Mouse (Mus musculus) adrenal gland, postnatal 10 days (tissue): ENCODE data around the gene Ctnna2. TPM values are rescaled to one million over a fixed set of nuclear protein-coding genes. Genes with fewer than 3 reads are reported as not detected.

Experiments
- DNase-seq: peaks from one replicate; pipeline ENCODE4 v3.0.0; 2021; ENCODE audit warnings: mixed read lengths
- total RNA-seq, 2 experiments: library from RNA; stranded (reverse); gene quantifications; 2 replicates each; pipeline ENCODE4 v1.2.3; 2021

Gene Ctnna2
- total RNA-seq, 2 experiments from 2014 or later, result 3.0 to 6.3 TPM

DNA sequence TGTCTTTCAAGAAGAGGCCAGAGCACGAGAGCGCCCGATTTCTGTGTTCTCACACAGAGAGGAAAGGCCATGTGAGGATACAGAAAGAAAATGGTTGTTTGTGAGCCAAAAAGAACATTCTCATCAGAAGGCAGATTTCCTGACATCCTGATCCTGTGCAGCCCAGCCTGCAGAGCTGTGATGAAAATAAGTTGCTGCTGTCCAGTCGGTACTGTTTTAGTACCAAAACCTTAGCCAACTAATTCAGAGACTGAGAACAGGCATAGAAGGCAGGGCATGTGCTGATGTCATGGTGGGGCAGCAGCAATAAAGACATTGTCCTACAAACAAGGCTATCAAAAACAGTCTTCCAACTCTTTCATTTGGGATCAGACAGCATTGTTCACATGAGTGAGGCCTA, 549.1 kb downstream of the Ctnna2 start:
- no peak for DNase-seq

DNA sequence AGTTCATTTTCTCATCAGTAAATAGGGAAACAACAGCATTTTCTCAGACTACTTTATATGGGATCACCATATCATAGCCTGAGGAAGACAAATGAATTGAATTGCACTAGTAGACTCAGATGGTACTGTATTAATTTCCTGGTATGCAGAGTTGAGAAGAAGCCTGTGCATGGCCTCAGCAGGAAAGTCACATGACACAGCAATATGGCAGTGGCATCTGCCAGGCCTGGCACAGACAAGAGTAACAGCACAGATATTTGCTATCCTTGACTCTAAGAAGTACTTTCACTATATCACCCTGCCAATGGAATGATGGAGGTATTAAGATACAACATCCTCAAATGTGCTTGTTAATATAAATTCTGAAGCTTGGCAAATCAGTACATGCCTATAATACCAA, 553.8 kb downstream of the Ctnna2 start:
- no peak for DNase-seq

DNA sequence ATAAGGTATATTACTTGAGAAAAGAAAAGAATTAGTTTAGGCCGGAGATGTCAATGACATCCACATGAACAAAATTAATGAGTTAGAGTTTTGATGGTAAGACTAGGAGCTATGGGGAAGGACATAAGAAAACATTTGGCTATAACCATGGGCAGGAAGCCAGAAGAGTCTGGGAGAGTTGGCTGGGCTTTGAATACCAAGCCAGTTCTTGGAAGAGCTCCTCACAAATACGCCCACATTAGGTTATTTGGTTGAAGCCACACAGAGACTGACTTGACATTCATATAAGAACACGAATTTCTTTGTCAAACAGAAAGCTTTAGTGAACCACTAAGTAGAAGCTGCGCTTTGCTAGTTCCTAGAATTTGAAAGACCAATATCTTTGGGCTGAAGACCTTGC, 554.7 kb downstream of the Ctnna2 start:
- no peak for DNase-seq

GRCm38 (mm10) chr6:77421564-77422139, 557.8 kb downstream of the Ctnna2 start:
- DNase-seq, result no peak

GRCm38 (mm10) chr6:77416999-77417398, 562.5 kb downstream of the Ctnna2 start:
- DNase-seq, result no peak

DNA sequence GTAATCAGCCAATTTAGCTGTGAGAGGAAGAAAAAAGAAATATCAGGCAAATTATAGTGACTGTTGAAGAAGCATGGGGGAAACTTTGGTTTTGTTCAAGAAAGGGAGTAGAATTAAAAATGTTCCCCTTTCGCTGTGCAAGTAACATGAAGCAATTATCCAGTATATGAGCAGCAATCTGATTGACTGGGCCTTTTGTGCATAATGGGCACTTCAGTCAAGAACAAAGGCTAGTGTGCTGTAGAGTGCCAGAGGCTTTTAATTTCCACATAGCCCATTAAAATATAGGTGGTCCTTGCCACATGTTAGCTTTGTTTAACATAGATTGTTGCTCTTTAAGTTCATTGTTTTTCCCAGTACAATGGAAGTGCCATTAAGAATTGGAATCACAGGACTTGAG, 566.0 kb downstream of the Ctnna2 start:
- DNase-seq, result no peak

DNA sequence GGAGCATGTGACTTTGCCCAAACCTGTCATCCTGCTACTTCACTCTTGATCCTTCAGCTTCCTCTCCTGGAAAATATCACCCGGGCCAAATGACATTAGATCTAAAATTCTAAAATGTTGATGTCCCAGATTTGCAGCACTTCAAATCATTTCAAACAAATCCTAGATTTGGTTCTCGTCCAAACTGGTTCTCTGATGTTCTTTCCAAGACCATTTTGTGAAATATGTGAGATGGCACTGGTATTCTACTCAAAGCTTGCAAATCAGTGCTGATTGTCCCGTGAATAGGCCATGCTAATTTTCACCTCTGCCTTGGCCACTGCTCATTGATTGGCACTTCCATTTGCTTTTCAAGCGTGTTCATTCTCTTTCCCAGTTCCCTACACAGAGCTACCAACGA, 571.0 kb downstream of the Ctnna2 start:
- DNase-seq, result no peak

GRCm38 (mm10) chr6:77400751-77401150, 578.7 kb downstream of the Ctnna2 start:
- DNase-seq, result no peak

GRCm38 (mm10) chr6:77391663-77392062, 587.8 kb downstream of the Ctnna2 start:
- DNase-seq, result no peak

- DNase-seq, result no peak
Observed at GRCm38 (mm10) chr6:77381309-77381708, 598.2 kb downstream of the Ctnna2 start.

GRCm38 (mm10) chr6:77373132-77373531, 606.4 kb downstream of the Ctnna2 start:
- DNase-seq, result peak; percentile 4

DNA sequence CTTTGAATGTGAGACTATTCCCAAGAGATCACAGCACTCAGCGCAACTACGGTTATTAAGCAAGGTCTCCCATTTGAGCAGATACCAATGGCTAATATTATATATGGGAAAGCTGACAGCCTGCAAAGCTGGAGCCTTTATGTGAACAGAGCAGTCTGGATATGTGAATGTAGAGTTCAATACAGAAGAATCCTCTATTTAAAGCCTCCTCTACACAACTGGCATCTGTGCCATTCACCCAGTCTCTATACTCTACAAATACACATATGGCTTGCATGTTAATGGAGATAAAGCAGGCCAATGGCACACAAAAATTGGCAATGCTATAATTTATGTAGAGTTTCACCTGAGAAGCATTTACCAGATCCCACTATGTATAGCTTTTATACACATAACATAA, 608.4 kb downstream of the Ctnna2 start:
- DNase-seq, result no peak

GRCm38 (mm10) chr6:77358471-77358837, 621.0 kb downstream of the Ctnna2 start:
- DNase-seq, result no peak

- no peak for DNase-seq
Observed at GRCm38 (mm10) chr6:77357748-77358470, 621.6 kb downstream of the Ctnna2 start.

- no peak for DNase-seq
Observed at GRCm38 (mm10) chr6:77354826-77355225, 624.7 kb downstream of the Ctnna2 start.

DNA sequence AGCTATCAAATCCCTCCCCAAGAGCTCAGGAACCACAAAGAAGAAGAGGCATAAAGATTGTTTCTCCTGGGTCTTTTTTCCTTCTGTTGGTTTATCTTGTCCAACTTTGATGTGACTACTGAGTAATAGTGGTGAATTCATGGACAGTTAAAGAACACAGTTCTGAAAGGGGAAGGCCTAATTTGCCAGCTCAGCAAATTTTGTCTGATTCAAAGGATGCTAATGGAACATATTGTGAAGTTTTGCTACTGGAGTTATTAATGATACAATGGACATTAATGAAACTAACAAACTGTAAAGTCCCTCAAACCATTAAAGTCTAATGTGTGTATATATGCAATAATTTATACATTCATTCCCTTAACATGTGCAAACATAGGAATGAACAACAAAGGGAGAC, 635.7 kb downstream of the Ctnna2 start:
- DNase-seq, result no peak

- DNase-seq, result no peak
Observed at GRCm38 (mm10) chr6:77335537-77335936, 644.0 kb downstream of the Ctnna2 start.

DNA sequence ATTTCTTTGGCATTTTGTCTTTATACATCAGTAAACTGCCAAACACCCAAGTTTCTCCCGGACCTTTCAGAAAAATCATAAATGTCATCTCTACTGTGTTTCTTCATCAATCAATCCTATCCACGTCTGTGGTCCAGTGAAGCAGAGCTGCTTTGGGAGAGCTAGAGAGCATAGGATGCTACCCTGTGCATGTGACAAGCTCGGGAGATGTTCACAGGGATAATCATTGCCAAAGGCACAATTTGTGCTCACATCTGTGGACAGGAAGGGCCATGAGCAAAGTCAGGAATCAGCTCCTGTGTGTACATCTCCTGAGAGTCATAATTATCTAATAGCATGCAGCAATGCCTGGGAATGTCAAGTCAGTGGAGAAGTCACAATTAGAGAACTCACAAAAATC, 654.8 kb downstream of the Ctnna2 start:
- DNase-seq, result no peak

- DNase-seq, result no peak
Observed at GRCm38 (mm10) chr6:77324327-77324726, 655.2 kb downstream of the Ctnna2 start.

DNA sequence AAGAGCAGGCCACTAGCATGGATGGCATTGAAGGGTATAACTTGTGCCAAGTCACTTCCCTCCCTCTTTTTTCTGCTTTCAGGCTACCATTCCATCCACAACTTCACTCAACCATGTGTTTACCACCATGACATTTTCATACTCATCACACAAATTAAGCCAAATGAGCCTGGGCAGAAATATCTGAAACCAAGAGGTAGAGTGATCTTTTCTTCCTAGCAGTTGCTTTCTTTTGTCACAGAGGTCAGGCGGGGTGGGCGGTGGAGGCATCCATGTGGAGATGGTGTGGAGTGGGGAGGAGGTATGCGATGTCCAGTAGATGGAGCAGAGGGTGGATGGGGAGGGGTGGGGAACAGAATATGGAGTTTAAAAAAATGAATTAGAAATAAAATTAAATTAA, 672.7 kb downstream of the Ctnna2 start:
- DNase-seq, result no peak

DNA sequence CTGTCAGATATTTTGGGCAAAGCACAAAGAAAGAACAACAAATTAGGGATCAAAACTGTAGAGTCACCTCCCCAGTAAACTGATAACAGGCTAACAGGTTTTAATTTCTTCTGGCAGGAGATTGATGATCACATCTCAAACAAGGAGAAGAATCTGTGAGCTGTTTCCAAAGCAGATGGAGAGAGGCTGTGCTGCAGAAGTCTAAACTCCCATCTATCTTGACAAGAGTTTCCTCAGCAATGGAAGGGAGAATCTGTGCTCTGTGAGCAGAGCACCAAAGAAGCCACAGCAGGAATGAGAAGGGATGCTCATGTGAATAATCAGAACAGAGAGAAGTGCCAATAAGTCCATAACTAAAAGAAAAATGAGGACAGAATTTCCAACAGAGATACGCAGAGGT, 678.2 kb downstream of the Ctnna2 start:
- no peak for DNase-seq

- no peak for DNase-seq
Observed at GRCm38 (mm10) chr6:77291415-77291814, 688.1 kb downstream of the Ctnna2 start.

DNA sequence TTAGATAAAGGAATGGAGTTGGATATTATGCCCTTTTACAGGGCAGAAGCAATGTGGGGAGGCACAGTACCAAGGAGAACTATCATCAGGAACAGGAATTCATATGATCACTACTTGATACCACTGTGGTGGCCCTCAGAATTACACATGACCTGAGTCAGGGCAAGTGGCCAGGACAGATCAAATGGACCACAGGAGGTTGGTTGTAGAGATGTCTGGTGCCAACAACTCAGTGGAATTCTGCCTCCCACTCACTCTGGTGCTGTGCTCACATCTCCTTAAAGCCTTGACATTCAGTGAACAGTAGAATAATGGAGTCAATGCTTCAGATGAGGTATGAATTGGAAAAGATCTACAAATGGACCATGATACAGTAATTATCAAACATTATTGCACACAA, 691.1 kb downstream of the Ctnna2 start:
- no peak for DNase-seq

GRCm38 (mm10) chr6:77286317-77286716, 693.2 kb downstream of the Ctnna2 start:
- no peak for DNase-seq
